Mouse (Mus musculus) embryonic facial prominence, embryonic 14.5 days (tissue): ENCODE measurements around the gene Kctd11. TPM values are rescaled to one million over a fixed set of nuclear protein-coding genes. Genes with fewer than 3 reads are reported as not detected.

Source experiments
- ATAC-seq: fragments of 200-750 bp; cut with Nextera tagmentation; 2 replicates; pipeline ENCODE4 v1.8.0; 2017; ENCODE audit warnings: low read depth, moderate number of reproducible peaks, moderate TSS enrichment
- DNase-seq: peaks from one replicate; pipeline ENCODE4 v3.0.0-alpha.2; 2015; ENCODE audit warnings: low spot score
- H3K27ac ChIP-seq: fragments of 300-500 bp; sonication (generic); replicated peaks from 2 replicates; pipeline ENCODE4 v1.5.1; 2014; ENCODE audit warnings: low read depth, mild to moderate bottlenecking, low read length, moderate library complexity
- H3K27me3 ChIP-seq: fragments of 300-500 bp; sonication (generic); replicated peaks from 2 replicates; pipeline ENCODE4 v1.6.1; 2014; ENCODE audit warnings: low read length; ENCODE audit not compliant: control insufficient read depth, insufficient read depth
- H3K36me3 ChIP-seq: fragments of 300-500 bp; sonication (generic); 2 replicates; pipeline ENCODE4 v1.6.1; 2014; ENCODE audit warnings: low read length, mixed read lengths; ENCODE audit not compliant: control insufficient read depth, insufficient read depth
- H3K4me1 ChIP-seq: fragments of 300-500 bp; sonication (generic); 2 replicates; pipeline ENCODE4 v1.6.1; 2014; ENCODE audit warnings: antibody characterized with exemption, low read length; ENCODE audit not compliant: control insufficient read depth, insufficient read depth
- H3K4me2 ChIP-seq: fragments of 300-500 bp; sonication (generic); 2 replicates; pipeline ENCODE4 v1.6.1; 2014; ENCODE audit warnings: low read depth, mild to moderate bottlenecking, low read length, moderate library complexity, mixed read lengths
- H3K4me3 ChIP-seq: fragments of 300-500 bp; sonication (generic); 2 replicates; pipeline ENCODE4 v1.5.1; 2014; ENCODE audit warnings: low read depth, mild to moderate bottlenecking, low read length
- H3K9ac ChIP-seq: fragments of 300-500 bp; sonication (generic); 2 replicates; pipeline ENCODE4 v1.6.1; 2014; ENCODE audit warnings: low read depth, mild to moderate bottlenecking, low read length, moderate library complexity, mixed read lengths
- H3K9me3 ChIP-seq: fragments of 300-500 bp; sonication (generic); 2 replicates; pipeline ENCODE4 v1.6.1; 2016; ENCODE audit warnings: low read length; ENCODE audit not compliant: control insufficient read depth
- WGBS: fragments of 180-500 bp; shearing (Covaris S2); extraction: QIAGEN DNeasy Blood & Tissue Kit; methylation state at CpG from one replicate; pipeline ENCODE4 v1.1.7; 2014; 5-methylcytosine and 5-hydroxymethylcytosine counted together
- polyA plus RNA-seq: library from polyadenylated mRNA; unstranded; fragments of >200 nt; fragmentation: Nextera tagmentation; extraction: Ambion mirVana; gene quantifications from 2 replicates; pipeline ENCODE4 v1.2.1, GENCODE M21; 2014

The Kctd11 gene
- polyA plus RNA-seq, 1 experiment from 2014 or later: 7.2 TPM

DNA sequence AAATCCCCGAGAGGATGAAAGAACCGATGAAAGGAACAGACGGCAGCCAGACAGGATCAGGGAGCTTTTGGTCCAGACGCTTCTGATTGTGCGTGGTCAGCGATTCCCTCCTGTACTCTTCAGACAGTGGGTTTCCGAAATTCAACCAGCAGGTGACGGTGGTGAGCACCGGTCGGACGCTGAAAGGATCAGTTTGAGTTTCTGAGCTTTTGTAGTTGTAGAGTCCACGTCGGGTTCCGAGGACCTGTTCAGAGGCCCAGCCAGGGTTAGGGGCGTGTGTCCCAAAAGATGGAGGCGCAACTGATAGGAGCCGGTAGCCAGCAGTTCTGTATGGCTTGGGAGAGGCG, 727 bp downstream of the Kctd11 start:
- DNase-seq: peak; percentile 87
- peaks cover 39% of the 10 kb centered on the region for H3K4me1 ChIP-seq
- peak; percentile 66 for ATAC-seq

DNA sequence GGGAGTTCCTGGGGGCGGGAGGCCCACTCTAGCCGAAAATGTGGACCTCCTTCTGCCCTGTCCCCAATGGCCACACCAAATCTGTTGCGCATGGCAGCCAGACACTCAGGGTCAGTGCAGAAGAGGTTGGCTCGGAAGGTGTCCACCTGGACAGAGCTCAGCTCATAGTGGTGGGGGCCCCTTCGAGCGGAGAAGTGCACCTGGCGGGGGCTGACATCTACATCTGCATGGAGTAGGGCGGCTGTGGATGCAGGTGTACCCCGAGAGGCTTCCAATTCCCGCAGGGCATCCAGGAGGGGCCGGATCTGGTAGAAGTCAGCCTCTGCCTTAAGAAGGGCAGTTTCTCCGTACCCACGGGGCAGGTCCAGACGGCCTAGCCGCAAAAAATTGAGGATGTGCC, 1.5 kb downstream of the Kctd11 start:
- no peaks in the 10 kb centered on the region for H3K9me3 ChIP-seq
- peak overlapping the region; percentile 72 for H3K9ac ChIP-seq
- DNase-seq (no peak), ATAC-seq (no peak)
- peak overlapping the region; percentile 53; the same call in 1 of the 2 replicates for H3K27ac ChIP-seq
- H3K4me2 ChIP-seq: peak overlapping the region; percentile 92
- H3K36me3 ChIP-seq: no peaks in the 10 kb centered on the region
- peaks cover 39% of the 10 kb centered on the region for H3K4me1 ChIP-seq
- H3K27me3 ChIP-seq: no peaks in the 10 kb centered on the region
- peak overlapping the region; percentile 56 for H3K4me3 ChIP-seq
- WGBS: 40% methylated on average over 11 of the region's 15 CpGs

More for the DNA sequence above, 727 bp downstream of the Kctd11 start:
- Histone ChIP-seq H3K27me3 (no peaks in the 10 kb centered on the region), H3K4me2 (peak overlapping the region; percentile 92), H3K27ac (peak overlapping the region; percentile 91), H3K9me3 (no peaks in the 10 kb centered on the region), H3K9ac (peak overlapping the region; percentile 72), H3K36me3 (no peaks in the 10 kb centered on the region), H3K4me3 (peak overlapping the region; percentile 56)
- under 1% methylated on average over 18 of the region's 18 CpGs for WGBS

DNA sequence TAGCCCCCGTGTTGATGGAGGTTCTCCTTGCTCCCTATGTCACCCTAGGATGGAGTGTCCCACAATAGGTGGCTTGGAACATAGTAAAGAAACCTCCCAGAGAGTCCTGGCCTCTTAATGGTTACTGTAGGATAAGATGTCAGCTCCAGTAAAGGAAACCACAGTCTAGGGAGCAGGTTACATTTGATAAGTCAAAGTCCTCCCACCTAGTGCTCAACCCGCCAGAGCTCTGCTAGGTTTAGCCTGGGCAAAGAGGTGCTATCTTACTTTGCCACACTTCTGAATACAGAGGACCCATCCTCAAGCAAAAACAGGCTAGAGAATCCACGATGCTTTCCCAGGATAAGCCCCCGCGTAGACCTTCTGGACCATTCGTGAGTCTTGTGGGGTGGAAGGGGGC, 2.3 kb downstream of the Kctd11 start:
- no peak overlapping the region for H3K4me3 ChIP-seq
- peak overlapping the region; percentile 92; the same call in 1 of the 2 replicates for H3K4me2 ChIP-seq
- WGBS: 89% methylated on average over 6 of the region's 6 CpGs
- H3K9ac ChIP-seq: no peak overlapping the region; the same call in none of the 2 replicates
- 0 out of 2 replicates have a peak overlapping the region, but pooled peaks have one; percentile 13 for H3K27ac ChIP-seq
- H3K27me3 ChIP-seq: no peaks in the 10 kb centered on the region
- ATAC-seq (no peak), DNase-seq (no peak)
- no peaks in the 10 kb centered on the region for H3K36me3 ChIP-seq
- no peaks in the 10 kb centered on the region for H3K9me3 ChIP-seq
- peaks cover 39% of the 10 kb centered on the region for H3K4me1 ChIP-seq

- 76% methylated on average over 3 of the region's 3 CpGs for WGBS
- H3K9ac ChIP-seq: no peak overlapping the region
- 0 out of 2 replicates have a peak overlapping the region, but pooled peaks have one; percentile 92 for H3K4me2 ChIP-seq
- H3K4me3 ChIP-seq: no peak overlapping the region
- no peak for ATAC-seq
- no peak for DNase-seq
- no peaks in the 10 kb centered on the region for H3K27me3 ChIP-seq
- H3K36me3 ChIP-seq: no peaks in the 10 kb centered on the region
- H3K27ac ChIP-seq: no peak overlapping the region; the same call in 1 of the 2 replicates
- no peaks in the 10 kb centered on the region for H3K9me3 ChIP-seq
- H3K4me1 ChIP-seq: peaks cover 39% of the 10 kb centered on the region
Observed at GRCm38 (mm10) chr11:69878399-69878798, 2.8 kb downstream of the Kctd11 start.

- peak within 1 kb of the TSS; percentile 81 for H3K27ac ChIP-seq
- H3K4me3 ChIP-seq: peak within 1 kb of the TSS; percentile 22; the same call in 1 of the 2 replicates
- peak within 1 kb of the TSS; percentile 14; the same call in 1 of the 2 replicates for H3K9ac ChIP-seq
Observed at GRCm38 (mm10) chr11:69877878-69878277, 3.3 kb downstream of the Kctd11 start, which contains the start of gene Tmem95. Gene Tmem95, minus strand, starts transcription at chr11:69878018.

DNA sequence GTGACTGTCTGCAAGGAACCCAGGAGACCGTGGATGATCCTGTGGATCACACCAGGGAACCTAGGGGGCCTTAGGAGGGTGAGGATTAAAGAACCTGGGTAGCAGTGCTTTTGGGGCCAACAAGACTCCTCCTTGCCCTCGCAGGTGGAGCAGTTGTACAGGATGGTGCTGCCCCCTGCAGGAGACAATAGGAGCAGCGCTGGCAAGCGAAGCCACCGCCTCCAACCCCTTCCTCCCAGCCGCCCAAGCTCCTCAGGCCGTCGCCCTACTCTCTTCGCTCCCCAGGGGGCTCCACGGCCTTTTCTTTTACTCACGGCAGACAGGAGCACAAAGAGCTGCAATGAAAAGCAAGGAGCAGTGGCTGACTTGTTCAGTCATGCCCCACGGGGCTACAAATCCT, 4.3 kb downstream of the Kctd11 start:
- ATAC-seq: peak; percentile 42
- Histone ChIP-seq H3K27ac (peak overlapping the region; percentile 81), H3K9ac (peak overlapping the region; percentile 14; the same call in 1 of the 2 replicates), H3K4me2 (peak overlapping the region; percentile 48), H3K36me3 (no peaks in the 10 kb centered on the region), H3K4me3 (peak overlapping the region; percentile 22; the same call in 1 of the 2 replicates), H3K9me3 (no peaks in the 10 kb centered on the region), H3K4me1 (peaks cover 38% of the 10 kb centered on the region), H3K27me3 (no peaks in the 10 kb centered on the region)
- WGBS: 1% methylated on average over 8 of the region's 12 CpGs
- peak; percentile 91 for DNase-seq

More at GRCm38 (mm10) chr11:69877878-69878277, 3.3 kb downstream of the Kctd11 start, which contains the start of gene Tmem95:
- H3K4me1 ChIP-seq: peaks cover 39% of the 10 kb centered on the region
- H3K9me3 ChIP-seq: no peaks in the 10 kb centered on the region
- DNase-seq (no peak), ATAC-seq (no peak)
- H3K4me2 ChIP-seq: peak within 1 kb of the TSS; percentile 92
- WGBS: 82% methylated on average over 11 of the region's 11 CpGs
- H3K27me3 ChIP-seq: no peaks in the 10 kb centered on the region
- H3K36me3 ChIP-seq: no peaks in the 10 kb centered on the region

GRCm38 (mm10) chr11:69876186-69876585, 5.0 kb downstream of the Kctd11 start:
- ATAC-seq (0 out of 2 replicates have a peak, but pooled peaks have one; percentile 12), DNase-seq (peak; percentile 85)
- Histone ChIP-seq H3K36me3 (no peaks in the 10 kb centered on the region), H3K4me3 (no peak overlapping the region), H3K9ac (no peak overlapping the region), H3K27ac (peak overlapping the region; percentile 81), H3K4me1 (peaks cover 31% of the 10 kb centered on the region), H3K9me3 (no peaks in the 10 kb centered on the region), H3K27me3 (no peaks in the 10 kb centered on the region), H3K4me2 (peak overlapping the region; percentile 48; the same call in 1 of the 2 replicates)
- WGBS: 40% methylated on average over 7 of the region's 7 CpGs

- no peak overlapping the region for H3K4me2 ChIP-seq
- WGBS: 79% methylated on average over 4 of the region's 4 CpGs
Observed at GRCm38 (mm10) chr11:69872451-69872850, 8.8 kb downstream of the Kctd11 start.

DNA sequence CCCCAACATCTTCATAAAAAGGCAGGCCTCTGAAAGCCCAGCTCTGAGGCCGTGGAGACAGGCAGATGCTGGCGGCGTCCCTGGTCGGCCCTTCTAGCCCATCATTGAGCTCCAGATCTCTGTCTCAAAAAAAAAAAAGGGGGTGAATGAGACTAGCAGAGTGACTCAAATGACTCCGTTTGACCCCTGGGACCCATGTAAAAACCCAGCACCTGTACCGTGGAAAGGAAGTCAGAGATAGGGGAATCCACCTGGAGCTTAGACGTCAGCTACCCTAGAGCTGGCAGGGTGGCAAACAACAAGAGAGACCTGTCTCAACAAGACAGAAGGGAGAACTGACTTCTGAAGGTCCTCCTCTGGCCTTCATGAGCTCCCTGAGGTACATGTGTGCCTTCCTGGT, 9.4 kb downstream of the Kctd11 start:
- peaks cover 8% of the 10 kb centered on the region; the same call in 1 of the 2 replicates for H3K4me1 ChIP-seq
- H3K9ac ChIP-seq: no peak overlapping the region
- H3K27ac ChIP-seq: no peak overlapping the region
- 87% methylated on average over 7 of the region's 7 CpGs for WGBS
- DNase-seq (no peak), ATAC-seq (no peak)
- H3K36me3 ChIP-seq: no peaks in the 10 kb centered on the region
- H3K4me3 ChIP-seq: no peak overlapping the region
- H3K9me3 ChIP-seq: no peaks in the 10 kb centered on the region
- H3K27me3 ChIP-seq: no peaks in the 10 kb centered on the region
- no peak overlapping the region for H3K4me2 ChIP-seq

More at GRCm38 (mm10) chr11:69872451-69872850, 8.8 kb downstream of the Kctd11 start:
- H3K4me1 ChIP-seq: peaks cover 13% of the 10 kb centered on the region
- no peaks in the 10 kb centered on the region for H3K27me3 ChIP-seq
- H3K9me3 ChIP-seq: no peaks in the 10 kb centered on the region
- H3K27ac ChIP-seq: no peak overlapping the region
- no peak overlapping the region for H3K4me3 ChIP-seq
- DNase-seq (no peak), ATAC-seq (no peak)
- H3K36me3 ChIP-seq: no peaks in the 10 kb centered on the region
- no peak overlapping the region for H3K9ac ChIP-seq
